Mouse (Mus musculus) T-helper 17 cell (primary cell): Measurements from ENCODE around the gene Htra3.

Experiments
- in situ Hi-C, 2 experiments: fragments of 300-600 bp; cut with MboI, MseI; formaldehyde crosslinking; loops; 1 replicate in 1 of 2; 2 replicates in 1 of 2; pipeline ENCODE4 v1.15.1; 2025; ENCODE audit warnings: high pct_unique_total_duplicates in 2 of 2

Htra3 gene

GRCm38 (mm10) chr5:35655753-35656485, 23.7 kb downstream of the Htra3 start:
- in situ Hi-C loops: no loop called here

GRCm38 (mm10) chr5:35653743-35654395, 25.7 kb downstream of the Htra3 start:
- in situ Hi-C loops: no loop called here

DNA sequence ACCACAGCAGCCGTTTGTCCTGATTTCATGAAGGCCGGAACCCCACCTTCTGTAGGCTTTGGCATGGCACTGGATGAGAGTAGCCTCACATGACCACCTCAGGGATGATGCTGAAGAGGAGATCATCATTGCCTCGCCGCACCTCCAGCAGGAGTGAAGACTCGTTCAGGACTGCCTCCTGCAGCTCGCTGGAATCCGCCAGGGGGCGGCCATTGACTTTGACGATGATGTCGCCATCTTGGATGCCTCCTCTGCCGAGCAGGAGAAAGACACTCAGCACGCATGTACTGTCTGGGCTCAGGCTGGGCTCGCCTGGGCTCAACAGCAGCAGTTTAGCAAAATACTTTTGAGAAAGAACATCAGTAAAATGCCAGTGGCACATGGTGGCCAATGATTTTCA, 26.7 kb downstream of the Htra3 start:
- in situ Hi-C loops: no loop called here

GRCm38 (mm10) chr5:35652319-35652718, 27.3 kb downstream of the Htra3 start:
- in situ Hi-C loops: no loop called here

- in situ Hi-C loops: no loop called here
These were observed 31.4 kb downstream of the Htra3 start for GRCm38 (mm10) chr5:35648230-35648629.

DNA sequence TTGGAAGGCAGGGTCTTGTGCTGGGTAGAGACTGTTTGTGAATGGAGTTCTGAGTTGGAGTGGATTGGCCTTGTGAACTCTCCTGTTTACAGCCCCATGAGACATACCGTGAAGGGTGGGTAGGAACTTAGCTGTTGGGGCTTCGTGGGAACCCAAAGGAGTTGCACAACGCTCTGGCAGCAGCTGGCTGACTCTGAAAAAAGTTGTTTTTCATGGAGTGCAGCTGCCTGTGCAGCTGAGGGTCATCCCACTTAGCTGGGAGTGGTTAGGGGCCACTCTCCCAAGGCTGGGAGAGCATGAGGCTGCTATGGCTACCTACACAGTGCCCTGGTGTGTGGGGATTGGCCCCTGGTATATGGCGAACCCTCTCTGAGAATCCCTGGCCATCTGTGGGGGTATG, 32.0 kb downstream of the Htra3 start:
- in situ Hi-C loops: no loop called here

DNA sequence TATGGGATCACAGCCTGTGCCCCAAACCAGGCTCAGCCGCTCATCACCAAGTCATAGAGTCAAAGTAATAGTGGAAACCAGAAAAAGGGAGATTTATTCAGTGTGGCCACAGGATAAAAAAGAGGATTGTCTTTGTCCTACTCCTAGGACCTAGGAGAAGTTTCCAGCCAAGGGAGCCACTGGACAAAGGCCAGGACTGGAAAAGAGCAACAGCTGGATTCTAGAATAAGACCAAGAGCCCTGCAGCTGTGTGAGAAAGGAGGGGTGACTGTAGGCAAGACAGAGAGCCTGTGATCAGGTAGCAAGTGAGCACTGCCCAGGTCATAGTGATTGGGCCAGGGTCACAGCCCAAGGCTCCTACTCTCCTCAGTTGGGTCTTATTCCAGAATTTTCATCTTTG, 32.7 kb downstream of the Htra3 start:
- in situ Hi-C loops: no loop called here

GRCm38 (mm10) chr5:35645938-35646493, 33.6 kb downstream of the Htra3 start:
- in situ Hi-C loops: no loop called here

GRCm38 (mm10) chr5:35644082-35644481, 35.5 kb downstream of the Htra3 start:
- in situ Hi-C loops: no loop called here

DNA sequence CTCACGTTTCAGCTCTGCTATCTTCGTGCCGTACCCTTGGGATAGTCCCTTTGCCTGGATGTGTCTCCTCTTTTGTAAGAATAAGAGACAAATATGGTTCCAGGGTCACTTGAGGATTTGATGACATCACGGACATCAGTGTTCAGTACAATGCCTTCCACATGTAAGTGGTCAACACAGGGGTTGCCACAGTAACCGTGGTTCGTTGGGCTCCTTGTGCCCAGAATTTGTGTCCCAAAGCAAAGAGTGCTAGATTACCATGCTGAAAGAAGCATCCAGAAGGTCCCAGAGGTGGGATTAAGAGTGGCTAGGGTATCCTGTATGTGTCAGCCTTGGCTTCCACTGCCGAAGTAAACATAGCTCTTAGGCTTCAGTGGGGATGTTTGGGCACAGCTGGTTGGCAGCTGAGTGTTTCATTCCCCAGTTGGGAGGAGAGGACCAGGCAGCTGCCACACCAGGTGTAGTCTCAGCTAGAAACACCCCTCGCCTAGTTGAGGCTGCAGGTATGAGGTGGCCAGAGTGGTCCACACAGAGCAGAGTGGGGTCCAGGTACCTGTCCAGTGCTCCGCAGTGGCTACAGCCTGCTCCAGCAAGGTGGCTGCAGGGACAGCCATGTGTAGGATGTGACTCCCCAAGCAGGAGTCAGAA, 36.1 kb downstream of the Htra3 start:
- in situ Hi-C loops: no loop called here

DNA sequence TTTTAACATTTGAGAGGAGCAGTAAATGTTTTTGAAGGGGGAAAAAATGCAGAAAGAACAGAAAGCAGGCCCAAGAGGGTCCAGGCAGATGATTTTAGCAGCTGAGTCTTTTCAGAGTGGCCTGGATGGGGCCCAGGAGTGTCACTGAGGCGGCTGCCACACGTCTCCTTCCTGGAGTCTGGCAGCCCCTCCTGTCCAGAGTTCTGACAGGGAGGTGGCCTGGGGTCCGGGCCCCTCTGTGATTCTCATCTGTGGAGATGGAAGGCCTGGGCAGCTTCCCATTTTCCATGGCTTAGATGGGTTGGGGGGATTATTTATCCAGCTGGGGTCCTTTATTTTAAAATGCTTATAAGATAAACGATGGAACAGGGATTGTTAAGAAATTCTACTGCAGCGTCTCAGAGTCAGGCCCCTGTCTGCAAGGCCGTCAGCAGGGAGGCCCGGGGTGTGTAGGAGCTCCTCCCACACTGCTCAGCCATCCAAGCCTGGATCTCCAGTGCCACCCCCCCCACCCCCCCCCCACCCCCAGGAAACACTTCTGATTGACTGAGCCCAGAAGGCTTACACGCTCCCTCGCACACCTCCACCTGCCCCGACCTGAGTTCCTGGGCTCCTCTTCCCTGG, 37.5 kb downstream of the Htra3 start:
- in situ Hi-C loops: no loop called here

- in situ Hi-C loops: no loop called here
These were observed 43.6 kb downstream of the Htra3 start for GRCm38 (mm10) chr5:35636016-35636415.

- in situ Hi-C loops: no loop called here
These were observed 46.7 kb downstream of the Htra3 start for GRCm38 (mm10) chr5:35632841-35633240.

GRCm38 (mm10) chr5:35631755-35632154, 47.8 kb downstream of the Htra3 start:
- in situ Hi-C loops: no loop called here

DNA sequence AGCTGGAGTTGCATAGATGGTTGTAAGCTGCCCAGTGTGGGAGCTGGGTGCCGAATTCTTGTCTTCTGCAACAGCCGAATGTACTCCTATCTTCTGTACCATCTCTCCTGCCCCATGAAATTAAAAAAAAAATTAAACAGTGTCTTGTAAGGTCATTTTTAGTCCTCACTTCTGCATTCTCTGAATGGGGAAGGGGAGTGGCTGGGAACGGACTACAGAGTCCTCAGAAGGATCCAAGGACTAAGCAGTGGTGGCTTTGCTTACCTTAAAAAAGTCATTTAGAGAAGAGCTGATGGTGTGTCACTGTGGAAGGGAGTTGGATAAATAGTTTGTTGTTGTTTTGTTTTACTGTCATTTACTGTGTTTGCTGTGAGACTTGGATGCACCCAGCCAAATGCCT, 48.4 kb downstream of the Htra3 start:
- in situ Hi-C loops: no loop called here

GRCm38 (mm10) chr5:35630706-35631105, 48.9 kb downstream of the Htra3 start:
- in situ Hi-C loops: no loop called here

DNA sequence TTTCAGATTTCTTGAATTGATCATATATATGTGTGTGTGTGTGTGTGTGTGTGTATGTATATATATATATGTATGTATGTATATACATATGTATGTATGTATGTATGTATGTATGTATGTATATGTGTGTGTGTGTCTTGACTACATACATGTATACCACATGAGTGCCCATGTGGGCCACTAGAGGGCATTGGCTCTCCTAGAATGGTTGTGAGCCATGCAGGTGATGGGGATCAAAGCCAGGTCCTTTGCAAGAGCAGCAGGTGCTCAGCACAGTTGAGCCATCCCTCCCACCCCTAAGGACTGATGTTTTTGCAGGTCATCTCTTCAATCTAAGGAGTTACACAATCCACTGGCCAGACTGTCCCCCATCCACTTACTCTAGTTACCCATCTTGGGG, 50.2 kb downstream of the Htra3 start:
- in situ Hi-C loops: no loop called here

DNA sequence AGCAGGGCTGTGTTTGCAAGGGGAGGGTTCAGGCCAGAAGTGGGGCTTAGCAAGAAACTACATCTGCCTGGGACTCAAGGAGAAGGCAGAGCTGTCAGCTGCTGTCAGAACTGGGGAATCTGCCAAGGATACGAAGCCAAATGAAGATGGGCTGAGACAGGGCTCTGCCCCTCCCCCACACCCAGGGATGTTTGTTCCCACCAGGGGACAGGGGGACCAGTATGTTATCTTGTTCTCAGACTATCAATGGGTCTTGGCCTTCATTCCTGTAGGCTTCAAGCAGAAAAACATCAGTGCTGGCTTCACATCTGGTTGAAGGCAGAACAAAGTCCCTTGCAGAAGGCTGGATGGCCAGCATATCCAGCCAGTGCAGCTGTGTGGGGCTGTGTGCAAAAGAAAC, 50.9 kb downstream of the Htra3 start:
- in situ Hi-C loops: no loop called here

DNA sequence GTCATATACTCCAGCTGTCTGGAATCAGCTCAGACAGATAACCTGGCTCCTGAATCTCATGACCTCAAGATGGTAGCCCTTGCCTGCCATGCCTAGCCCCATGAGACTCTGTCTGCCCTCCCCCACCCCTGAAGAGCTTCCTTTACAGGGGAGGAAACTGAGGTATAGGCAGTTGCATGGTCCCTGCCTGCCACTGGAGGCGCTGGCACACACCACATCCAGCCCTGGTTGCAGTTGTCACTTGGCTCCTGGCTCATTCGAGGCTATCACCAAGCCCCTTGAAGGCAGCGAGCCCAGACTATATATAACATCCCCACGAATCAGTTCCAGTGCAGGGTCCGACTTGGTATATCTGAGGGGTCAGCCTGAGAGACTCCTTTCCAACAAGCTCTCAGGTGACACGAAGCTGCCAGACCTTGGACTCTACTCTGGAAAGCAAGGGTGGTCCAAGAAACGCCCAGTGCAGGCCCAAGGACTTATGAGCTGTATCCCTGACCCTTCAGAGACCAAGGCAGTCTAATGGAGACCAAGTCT, 52.2 kb downstream of the Htra3 start:
- in situ Hi-C loops: no loop called here

DNA sequence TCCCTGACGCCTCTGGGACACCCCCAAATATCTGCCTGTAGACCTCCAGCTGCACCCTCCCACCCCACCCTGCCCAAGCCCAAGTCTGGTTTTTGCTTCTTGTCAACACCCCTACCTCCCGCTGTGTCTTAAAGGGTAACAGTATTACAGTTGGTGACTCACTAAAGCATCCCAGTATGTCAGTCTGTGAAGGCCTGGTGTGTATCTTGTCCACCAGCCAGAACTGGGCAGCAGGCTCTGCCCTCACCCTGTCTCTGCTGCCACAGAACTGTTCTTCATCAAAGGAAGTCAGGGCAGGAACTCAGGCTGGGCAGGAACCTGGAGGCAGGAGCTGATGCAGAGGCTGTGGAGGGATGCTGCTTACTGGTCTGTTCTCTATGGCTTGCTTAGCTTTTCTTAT, 53.2 kb downstream of the Htra3 start:
- in situ Hi-C loops: no loop called here

- in situ Hi-C loops: no loop called here
These were observed 54.8 kb downstream of the Htra3 start for GRCm38 (mm10) chr5:35624751-35625239.

DNA sequence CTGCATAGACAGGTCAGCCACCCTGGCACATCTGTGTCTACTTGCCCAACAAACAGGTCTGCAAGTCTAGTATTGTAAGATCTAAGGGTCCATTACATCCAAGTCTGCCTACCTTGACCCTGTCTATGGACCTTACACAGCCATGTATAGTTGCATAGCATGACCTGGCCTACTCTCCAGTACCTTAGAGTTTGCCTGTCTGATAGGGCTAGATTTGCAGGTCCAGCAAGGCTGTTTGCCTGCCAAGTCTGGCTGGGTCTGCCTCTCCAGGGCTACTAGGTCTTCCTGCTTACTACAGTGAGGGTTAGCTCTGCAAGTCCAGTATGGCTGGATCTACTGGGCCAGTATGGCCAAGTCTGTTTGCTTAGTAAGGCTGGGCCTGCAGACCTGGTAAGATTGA, 55.8 kb downstream of the Htra3 start:
- in situ Hi-C loops: no loop called here
